Comparison of ENCODE assay signal across 7 mouse cellular contexts in genomic region chr6:72510686-72511421, GRCm38 (mm10). TPM values are rescaled to one million over a fixed set of nuclear protein-coding genes. Genes with fewer than 3 reads are reported as not detected.
A peak's percentile ranks its signal among the peaks of the same experiment; 100 is the strongest.
DNase-seq lines count a peak whose midpoint lies in the region; ATAC-seq and TF ChIP-seq lines count a peak whose summit lies in the region.

No protein-coding gene starts in this region.

- no peaks in the 10 kb centered on the region for H3K36me3 ChIP-seq in embryonic facial prominence, embryonic 15.5 days

- 56% methylated on average over 6 of the region's 6 CpGs for WGBS in embryonic facial prominence, embryonic 15.5 days
- 43% methylated on average over 6 of the region's 6 CpGs for WGBS in olfactory bulb, adult 2 months

- no peak overlapping the region for H3K4me3 ChIP-seq in embryonic facial prominence, embryonic 15.5 days (replicated peaks)
- no peak overlapping the region for H3K4me3 ChIP-seq in olfactory bulb, adult 2 months (ENCODE audit: insufficient read depth, low read depth, low read length)

- no peak overlapping the region for H3K4me2 ChIP-seq in embryonic facial prominence, embryonic 15.5 days (replicated peaks)

- H3K4me1 ChIP-seq in embryonic facial prominence, embryonic 15.5 days, result peaks cover 58% of the 10 kb centered on the region
- H3K4me1 ChIP-seq in olfactory bulb, adult 2 months (ENCODE audit: control insufficient read depth, insufficient read depth, low read length), result peaks cover 39% of the 10 kb centered on the region

- no peak for ATAC-seq in embryonic facial prominence, embryonic 15.5 days (ENCODE audit: insufficient number of reproducible peaks, low FRiP score, low TSS enrichment, low read depth)

- TF ChIP-seq CTCF in olfactory bulb, adult 2 months (IDR thresholded peaks at IDR 0.05; ENCODE audit: insufficient read depth, low read depth, low read length), result no peak

- no peak for TF ChIP-seq POLR2A in olfactory bulb, adult 2 months (IDR thresholded peaks at IDR 0.05; ENCODE audit: insufficient read depth, low read depth, low read length)

- peak; percentile 15 for DNase-seq in lung, postnatal 36 days
- no peak for DNase-seq in lung, postnatal 14 days
- DNase-seq in induced T-regulatory cell, adult 2 months (ENCODE audit: low read depth), result peak; percentile 80
- no peak for DNase-seq in thymus, postnatal 4 days
- DNase-seq in right cerebral cortex, adult 2 months (ENCODE audit: low spot score in 2 of 2), result no peak

- no peaks in the 10 kb centered on the region for H3K27me3 ChIP-seq in embryonic facial prominence, embryonic 15.5 days

- H3K27ac ChIP-seq in embryonic facial prominence, embryonic 15.5 days (replicated peaks), result peak overlapping the region; percentile 1
- peak overlapping the region; percentile 6; the same call in 1 of the 2 replicates for H3K27ac ChIP-seq in olfactory bulb, adult 2 months (ENCODE audit: insufficient read depth, low read depth, low read length)

- no peaks in the 10 kb centered on the region for H3K9me3 ChIP-seq in embryonic facial prominence, embryonic 15.5 days (replicated peaks)

- no peak overlapping the region for H3K9ac ChIP-seq in embryonic facial prominence, embryonic 15.5 days

RNA-seq across cellular contexts. Expression of gene Sh2d6, which starts 10.7 kb away (rescaled TPM):
- polyA plus RNA-seq in embryonic facial prominence, embryonic 15.5 days (2015; fragmentation: Nextera tagmentation; extraction: Ambion mirVana), result 0.18 and 0.49 TPM in 2 replicates
- polyA plus RNA-seq in olfactory bulb, adult 2 months (2012; ENCODE audit: insufficient read depth, insufficient read length, low replicate concordance, missing spikeins), result not detected in 2 replicates

RNA-seq across cellular contexts. Expression of gene Capg, which starts 33.3 kb away (rescaled TPM):
- polyA plus RNA-seq in embryonic facial prominence, embryonic 15.5 days (2015; fragmentation: Nextera tagmentation; extraction: Ambion mirVana), result 122 and 132 TPM in 2 replicates
- not detected in 2 replicates for polyA plus RNA-seq in olfactory bulb, adult 2 months (2012; ENCODE audit: insufficient read depth, insufficient read length, low replicate concordance, missing spikeins)

Comparison
In these comparisons a context has a peak if more than half of its experiments do, and no peak if none do; other contexts are left out.
1. DNase-seq: peak in lung, postnatal 36 days (single experiment) and induced T-regulatory cell, adult 2 months (single experiment); none in lung, postnatal 14 days (single experiment), thymus, postnatal 4 days (single experiment) and right cerebral cortex, adult 2 months (0 of 2).
2. RNA of gene Capg, which starts 33.3 kb away (polyA plus RNA-seq): 122 to 132 TPM in embryonic facial prominence, embryonic 15.5 days; not detected in olfactory bulb, adult 2 months; every median in the first group is over 100 times any median in the second.